Mouse (Mus musculus) ovary, postnatal 14 days (tissue): ENCODE results near the gene Misp.

ENCODE experiments used
- DNase-seq: peaks from one replicate; pipeline ENCODE4 v3.0.0; 2022; ENCODE audit warnings: low spot score

The Misp gene

GRCm38 (mm10) chr10:79823011-79823410, 2.2 kb downstream of the Misp start:
- no peak for DNase-seq

- DNase-seq = no peak
Measured at GRCm38 (mm10) chr10:79824413-79824812, 3.6 kb downstream of the Misp start.

GRCm38 (mm10) chr10:79831583-79831982, 10.8 kb downstream of the Misp start:
- no peak for DNase-seq

- DNase-seq = no peak
Measured at GRCm38 (mm10) chr10:79832026-79832785, 11.4 kb downstream of the Misp start.

GRCm38 (mm10) chr10:79832786-79833181, 12.0 kb downstream of the Misp start:
- DNase-seq = no peak

- peak; percentile 75 for DNase-seq
Measured at GRCm38 (mm10) chr10:79834769-79835398, 14.1 kb downstream of the Misp start.

GRCm38 (mm10) chr10:79836918-79837317, 16.1 kb downstream of the Misp start:
- DNase-seq = no peak

- no peak for DNase-seq
Measured at GRCm38 (mm10) chr10:79838151-79838550, 17.4 kb downstream of the Misp start.

GRCm38 (mm10) chr10:79840091-79840490, 19.3 kb downstream of the Misp start:
- DNase-seq = no peak

GRCm38 (mm10) chr10:79840644-79841551, 20.1 kb downstream of the Misp start:
- no peak for DNase-seq

GRCm38 (mm10) chr10:79842322-79842721, 21.5 kb downstream of the Misp start:
- DNase-seq = no peak

GRCm38 (mm10) chr10:79843476-79843875, 22.7 kb downstream of the Misp start:
- DNase-seq = no peak

GRCm38 (mm10) chr10:79846553-79846952, 25.8 kb downstream of the Misp start:
- DNase-seq = no peak

- no peak for DNase-seq
Measured at GRCm38 (mm10) chr10:79849941-79850628, 29.3 kb downstream of the Misp start.

- DNase-seq = no peak
Measured at GRCm38 (mm10) chr10:79851653-79852052, 30.9 kb downstream of the Misp start.

GRCm38 (mm10) chr10:79852107-79852789, 31.5 kb downstream of the Misp start:
- DNase-seq = no peak

- DNase-seq = no peak
Measured at GRCm38 (mm10) chr10:79852827-79853226, 32.0 kb downstream of the Misp start.

GRCm38 (mm10) chr10:79853392-79853791, 32.6 kb downstream of the Misp start:
- DNase-seq = peak; percentile 99

- peak; percentile 97 for DNase-seq
Measured at GRCm38 (mm10) chr10:79853860-79854795, 33.3 kb downstream of the Misp start, which contains the start of gene Ptbp1. Gene Ptbp1 (plus strand): TSS chr10:79854427.
